Mouse (Mus musculus) hindbrain, embryonic 16.5 days (tissue): Measurements from ENCODE around the gene Dmrta1. TPM values are rescaled to one million over a fixed set of nuclear protein-coding genes. Genes with fewer than 3 reads are reported as not detected.

Experiments used
- ATAC-seq: fragments of 200-750 bp; cut with Nextera tagmentation; 2 replicates; pipeline ENCODE4 v1.8.0; 2017; ENCODE audit warnings: moderate TSS enrichment, moderate library complexity
- H3K27ac ChIP-seq: fragments of 300-500 bp; sonication (generic); 2 replicates; pipeline ENCODE4 v1.5.1; 2014; ENCODE audit warnings: low read depth, mild to moderate bottlenecking, control low read depth, low read length, moderate library complexity
- H3K27me3 ChIP-seq: fragments of 300-500 bp; sonication (generic); replicated peaks from 2 replicates; pipeline ENCODE4 v1.6.1; 2014; ENCODE audit warnings: low read length; ENCODE audit not compliant: control insufficient read depth, insufficient read depth
- H3K36me3 ChIP-seq: fragments of 300-500 bp; sonication (generic); 2 replicates; pipeline ENCODE4 v1.6.1; 2014; ENCODE audit warnings: mild to moderate bottlenecking, low read length, moderate library complexity, mixed read lengths; ENCODE audit not compliant: control insufficient read depth, insufficient read depth
- H3K4me1 ChIP-seq: fragments of 300-500 bp; sonication (generic); 2 replicates; pipeline ENCODE4 v1.6.1; 2014; ENCODE audit warnings: low read depth, low read length; ENCODE audit not compliant: control insufficient read depth, insufficient read depth
- H3K4me2 ChIP-seq: fragments of 300-500 bp; sonication (generic); 2 replicates; pipeline ENCODE4 v1.6.1; 2014; ENCODE audit warnings: mild to moderate bottlenecking, low read length, control low read depth, moderate library complexity
- H3K4me3 ChIP-seq: fragments of 300-500 bp; sonication (generic); 2 replicates; pipeline ENCODE4 v1.5.1; 2014; ENCODE audit warnings: mild to moderate bottlenecking, low read length, control low read depth, moderate library complexity
- H3K9ac ChIP-seq: fragments of 300-500 bp; sonication (generic); 2 replicates; pipeline ENCODE4 v1.6.1; 2014; ENCODE audit warnings: low read depth, mild to moderate bottlenecking, control low read depth, low read length, moderate library complexity
- H3K9me3 ChIP-seq: fragments of 300-500 bp; sonication (generic); 2 replicates; pipeline ENCODE4 v1.6.1; 2014; ENCODE audit warnings: mild to moderate bottlenecking, low read length, moderate library complexity; ENCODE audit not compliant: control insufficient read depth
- WGBS: fragments of 180-500 bp; shearing (Covaris S2); extraction: QIAGEN DNeasy Blood & Tissue Kit; methylation state at CpG from one replicate; pipeline ENCODE4 v1.1.7; 2014; 5-methylcytosine and 5-hydroxymethylcytosine counted together
- polyA plus RNA-seq: library from polyadenylated mRNA; unstranded; fragments of >200 nt; fragmentation: Nextera tagmentation; extraction: Ambion mirVana; gene quantifications from 2 replicates; pipeline ENCODE4 v1.2.1, GENCODE M21; 2015

Dmrta1 gene
- polyA plus RNA-seq, 1 experiment from 2014 or later = 0.41 TPM

- Histone ChIP-seq H3K27me3 (no peaks in the 10 kb centered on the region), H3K9ac (no peak overlapping the region), H3K4me1 (no peaks in the 10 kb centered on the region), H3K36me3 (no peaks in the 10 kb centered on the region), H3K9me3 (no peaks in the 10 kb centered on the region), H3K4me3 (no peak overlapping the region), H3K27ac (no peak overlapping the region), H3K4me2 (no peak overlapping the region)
- 38% methylated on average over 2 of the region's 2 CpGs for WGBS
- ATAC-seq = no peak
Observed at GRCm38 (mm10) chr4:89663406-89663805, 15.8 kb upstream of the Dmrta1 start.

DNA sequence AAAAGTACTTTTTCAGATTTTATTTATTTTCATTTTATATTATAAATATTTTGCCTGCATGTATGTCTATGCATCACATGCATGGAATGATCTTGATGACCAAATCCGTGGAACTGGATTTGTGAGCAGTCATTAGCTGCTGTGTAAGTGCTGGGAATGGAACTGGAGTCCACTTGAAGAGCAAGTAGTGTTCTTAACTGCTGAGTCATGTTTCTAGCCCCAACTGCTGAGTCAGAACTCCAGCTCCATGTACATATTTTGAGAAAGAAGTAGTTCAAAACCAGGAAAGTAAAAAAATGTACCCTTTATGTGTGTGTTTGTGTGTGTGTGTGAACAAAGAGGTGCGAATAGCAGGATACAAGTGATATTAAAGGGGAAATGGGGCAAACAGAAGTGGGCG is 4.5 kb upstream of the Dmrta1 start:
- no peaks in the 10 kb centered on the region for H3K27me3 ChIP-seq
- no peaks in the 10 kb centered on the region for H3K36me3 ChIP-seq
- no peak overlapping the region for H3K9ac ChIP-seq
- no peaks in the 10 kb centered on the region for H3K9me3 ChIP-seq
- no peak overlapping the region for H3K27ac ChIP-seq
- no peaks in the 10 kb centered on the region for H3K4me1 ChIP-seq
- ATAC-seq = no peak
- no peak overlapping the region for H3K4me2 ChIP-seq
- WGBS = 87% methylated on average over 3 of the region's 3 CpGs
- H3K4me3 ChIP-seq = no peak overlapping the region

GRCm38 (mm10) chr4:89677903-89678302 is 1.3 kb upstream of the Dmrta1 start:
- H3K4me3 ChIP-seq = no peak overlapping the region
- no peaks in the 10 kb centered on the region for H3K36me3 ChIP-seq
- H3K9me3 ChIP-seq = no peaks in the 10 kb centered on the region
- no peaks in the 10 kb centered on the region for H3K27me3 ChIP-seq
- no peak overlapping the region for H3K9ac ChIP-seq
- no peak overlapping the region for H3K4me2 ChIP-seq
- no peaks in the 10 kb centered on the region for H3K4me1 ChIP-seq
- no peak overlapping the region for H3K27ac ChIP-seq
- ATAC-seq = 0 out of 2 replicates have a peak, but pooled peaks have one; percentile 56
- 23% methylated on average over 7 of the region's 7 CpGs for WGBS

GRCm38 (mm10) chr4:89678713-89679112 is 523 bp upstream of the Dmrta1 start:
- H3K27me3 ChIP-seq = no peaks in the 10 kb centered on the region
- ATAC-seq = no peak
- WGBS = 38% methylated on average over 5 of the region's 5 CpGs
- no peaks in the 10 kb centered on the region for H3K9me3 ChIP-seq
- no peak overlapping the region for H3K4me2 ChIP-seq
- H3K27ac ChIP-seq = no peak overlapping the region
- no peak overlapping the region for H3K4me3 ChIP-seq
- no peak overlapping the region for H3K9ac ChIP-seq
- no peaks in the 10 kb centered on the region for H3K36me3 ChIP-seq
- no peaks in the 10 kb centered on the region for H3K4me1 ChIP-seq

DNA sequence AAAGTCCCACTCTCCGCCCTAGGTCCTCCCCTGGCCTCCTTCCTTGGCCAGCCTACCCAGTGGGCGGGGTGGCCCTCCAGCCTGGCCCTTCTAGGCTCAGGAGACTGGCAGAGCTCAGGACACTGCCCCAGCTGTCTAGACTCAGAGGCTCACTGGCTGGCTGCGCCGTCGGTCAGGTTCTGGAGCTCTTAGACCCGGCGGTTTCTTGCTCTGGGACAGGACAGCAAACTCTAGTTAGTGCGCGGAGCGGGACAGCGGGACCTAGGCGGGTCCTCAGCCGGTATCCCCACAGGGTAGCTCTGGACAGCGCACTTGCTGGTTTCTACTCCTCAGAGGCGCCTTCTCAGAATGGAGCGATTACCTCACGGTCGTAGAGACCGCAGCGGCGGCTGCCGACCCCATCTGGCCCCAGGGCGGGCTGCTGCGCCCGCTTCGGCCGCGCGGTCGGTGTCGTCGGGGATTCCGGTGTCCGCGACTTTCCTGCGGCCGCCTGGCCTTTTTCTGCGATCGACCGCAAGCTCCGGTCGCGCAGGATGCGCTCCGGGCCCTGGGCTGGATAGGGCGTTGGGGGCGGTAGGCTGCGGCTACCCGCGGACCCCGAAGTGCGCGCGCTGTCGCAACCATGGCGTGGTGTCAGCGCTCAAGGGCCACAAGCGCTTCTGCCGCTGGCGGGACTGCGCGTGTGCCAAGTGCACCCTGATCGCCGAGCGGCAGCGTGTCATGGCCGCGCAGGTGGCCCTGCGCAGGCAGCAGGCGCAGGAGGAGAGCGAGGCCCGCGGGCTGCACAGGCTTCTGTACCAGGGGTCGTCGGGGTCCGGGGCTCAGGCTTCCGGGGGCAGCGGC is 8.9 kb downstream of the Dmrta1 start:
- peaks cover 26% of the 10 kb centered on the region for H3K27me3 ChIP-seq
- peaks cover 9% of the 10 kb centered on the region; the same call in 1 of the 2 replicates for H3K4me1 ChIP-seq

DNA sequence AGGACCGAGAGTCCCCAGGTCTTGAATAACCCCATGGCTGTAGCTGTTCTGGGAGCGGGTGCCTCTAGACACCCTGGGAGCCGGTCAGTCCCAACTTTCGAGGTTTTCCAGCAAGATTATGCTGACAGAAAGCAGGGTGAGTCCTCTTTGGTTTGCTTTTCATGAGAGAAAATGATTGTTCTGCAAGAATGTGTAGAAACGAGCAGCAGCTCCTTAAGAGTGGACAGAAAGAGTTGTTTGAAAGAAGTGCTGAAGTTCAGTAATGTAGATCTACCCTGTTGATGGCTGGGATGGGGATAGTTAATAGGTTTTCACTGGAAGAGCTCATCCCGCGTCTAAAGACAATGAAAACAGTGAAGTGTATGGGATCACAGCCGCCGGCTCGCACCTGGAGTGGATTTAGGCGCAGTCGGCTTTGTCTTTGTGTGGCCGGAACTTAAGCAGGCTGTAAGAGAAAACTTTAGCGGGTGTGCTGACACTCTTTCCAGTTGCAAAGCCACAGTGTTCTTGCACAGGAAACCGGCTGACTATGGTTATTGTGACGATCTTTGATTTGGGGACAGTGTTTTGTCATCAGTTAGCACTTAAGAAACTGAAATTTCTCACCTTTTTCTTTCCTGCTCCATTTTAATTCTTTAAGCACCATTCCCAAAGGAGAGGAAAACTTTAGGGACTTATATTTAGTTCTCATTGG is 9.7 kb downstream of the Dmrta1 start:
- Histone ChIP-seq H3K4me1 (peaks cover 9% of the 10 kb centered on the region; the same call in 1 of the 2 replicates), H3K4me2 (peak overlapping the region; percentile 90), H3K36me3 (no peaks in the 10 kb centered on the region), H3K27ac (no peak overlapping the region), H3K9me3 (no peaks in the 10 kb centered on the region), H3K27me3 (peaks cover 26% of the 10 kb centered on the region), H3K9ac (peak overlapping the region; percentile 66), H3K4me3 (peak overlapping the region; percentile 67)
- 3% methylated on average over 16 of the region's 16 CpGs for WGBS
- ATAC-seq = no peak

More for the DNA sequence above, 8.9 kb downstream of the Dmrta1 start:
- H3K9ac ChIP-seq = peak overlapping the region; percentile 66
- ATAC-seq = peak; percentile 80
- no peaks in the 10 kb centered on the region for H3K9me3 ChIP-seq
- H3K36me3 ChIP-seq = no peaks in the 10 kb centered on the region
- H3K27ac ChIP-seq = no peak overlapping the region
- WGBS = 1% methylated on average over 70 of the region's 78 CpGs
- H3K4me2 ChIP-seq = peak overlapping the region; percentile 90
- peak overlapping the region; percentile 67 for H3K4me3 ChIP-seq

GRCm38 (mm10) chr4:89691936-89692335 is 12.7 kb downstream of the Dmrta1 start:
- WGBS = 80% methylated on average over 6 of the region's 6 CpGs
- no peak overlapping the region for H3K4me2 ChIP-seq
- no peak for ATAC-seq
- no peak overlapping the region for H3K9ac ChIP-seq
- no peak overlapping the region for H3K4me3 ChIP-seq
- H3K27me3 ChIP-seq = peaks cover 23% of the 10 kb centered on the region
- H3K27ac ChIP-seq = no peak overlapping the region
- H3K4me1 ChIP-seq = peaks cover 9% of the 10 kb centered on the region; the same call in 1 of the 2 replicates
- no peaks in the 10 kb centered on the region for H3K9me3 ChIP-seq
- H3K36me3 ChIP-seq = no peaks in the 10 kb centered on the region

DNA sequence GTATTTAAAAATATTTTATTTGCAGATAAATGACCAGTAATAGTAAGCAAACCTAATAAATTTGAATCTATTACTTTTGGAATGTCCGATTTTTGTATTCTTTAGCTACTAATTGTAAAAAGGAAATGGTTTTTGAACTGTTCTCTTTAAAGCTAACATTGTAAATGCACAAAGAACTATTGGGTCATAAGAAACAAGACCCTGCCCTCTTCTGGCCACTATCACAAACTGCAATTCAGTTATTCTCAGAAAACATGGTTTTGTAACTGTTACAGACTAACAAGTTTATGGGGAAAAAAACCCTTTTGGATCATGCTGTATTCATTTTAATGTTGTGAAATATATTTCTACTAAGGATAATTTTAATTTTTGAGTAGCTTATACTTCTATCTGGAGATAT is 13.5 kb downstream of the Dmrta1 start:
- Histone ChIP-seq H3K36me3 (no peaks in the 10 kb centered on the region), H3K27me3 (peaks cover 17% of the 10 kb centered on the region), H3K9ac (no peak overlapping the region), H3K4me2 (no peak overlapping the region), H3K27ac (no peak overlapping the region), H3K4me3 (no peak overlapping the region), H3K4me1 (peaks cover 9% of the 10 kb centered on the region; the same call in 1 of the 2 replicates), H3K9me3 (no peaks in the 10 kb centered on the region)
- WGBS = 33% methylated on average over 1 of the region's 1 CpGs
- no peak for ATAC-seq

DNA sequence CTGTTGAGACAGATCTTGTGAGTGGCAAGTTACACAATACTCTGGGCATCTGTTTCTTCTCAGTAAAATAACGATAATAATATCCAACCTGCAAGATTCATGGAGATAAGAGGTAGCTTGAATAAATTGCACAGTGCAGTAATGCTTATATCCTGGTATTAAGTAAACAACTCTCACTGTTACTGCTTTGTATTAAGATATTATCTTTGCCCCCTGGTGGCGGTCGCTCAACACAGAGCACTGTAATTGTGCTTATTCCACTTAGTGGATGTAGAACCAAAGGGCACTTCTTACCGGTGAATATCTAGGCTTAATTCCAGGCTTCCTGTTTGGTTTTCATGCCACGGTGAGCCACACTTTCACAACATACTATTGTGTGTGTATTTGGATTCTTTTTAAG is 16.4 kb downstream of the Dmrta1 start:
- H3K4me3 ChIP-seq = no peak overlapping the region
- WGBS = 70% methylated on average over 5 of the region's 5 CpGs
- H3K27me3 ChIP-seq = no peaks in the 10 kb centered on the region
- H3K9me3 ChIP-seq = no peaks in the 10 kb centered on the region
- no peak overlapping the region for H3K9ac ChIP-seq
- H3K4me1 ChIP-seq = no peaks in the 10 kb centered on the region
- H3K36me3 ChIP-seq = no peaks in the 10 kb centered on the region
- no peak for ATAC-seq
- no peak overlapping the region for H3K27ac ChIP-seq
- no peak overlapping the region for H3K4me2 ChIP-seq
